Mouse (Mus musculus) ES-E14 (cell line): ENCODE measurements around the gene Cmss1.

Experiments
- CHD2 ChIP-seq: IDR thresholded peaks from 2 replicates; pipeline ENCODE4 v1.6.1; 2014; ENCODE audit warnings: mild to moderate bottlenecking, low read depth, low read length, inconsistent platforms
- ZC3H11A ChIP-seq: IDR thresholded peaks from 2 replicates; pipeline ENCODE4 v1.6.1; 2012; ENCODE audit warnings: low read depth, mild to moderate bottlenecking, inconsistent platforms, low read length, borderline replicate concordance
- ZNF384 ChIP-seq: IDR thresholded peaks from 2 replicates; pipeline ENCODE4 v1.6.1; 2012; ENCODE audit warnings: low read depth, low read length, inconsistent platforms

- TF ChIP-seq ZNF384 (no peak), CHD2 (no peak), ZC3H11A (no peak)
Observed at GRCm38 (mm10) chr16:57384274-57384673, 222.4 kb downstream of the Cmss1 start.
